In the genomic region with DNA sequence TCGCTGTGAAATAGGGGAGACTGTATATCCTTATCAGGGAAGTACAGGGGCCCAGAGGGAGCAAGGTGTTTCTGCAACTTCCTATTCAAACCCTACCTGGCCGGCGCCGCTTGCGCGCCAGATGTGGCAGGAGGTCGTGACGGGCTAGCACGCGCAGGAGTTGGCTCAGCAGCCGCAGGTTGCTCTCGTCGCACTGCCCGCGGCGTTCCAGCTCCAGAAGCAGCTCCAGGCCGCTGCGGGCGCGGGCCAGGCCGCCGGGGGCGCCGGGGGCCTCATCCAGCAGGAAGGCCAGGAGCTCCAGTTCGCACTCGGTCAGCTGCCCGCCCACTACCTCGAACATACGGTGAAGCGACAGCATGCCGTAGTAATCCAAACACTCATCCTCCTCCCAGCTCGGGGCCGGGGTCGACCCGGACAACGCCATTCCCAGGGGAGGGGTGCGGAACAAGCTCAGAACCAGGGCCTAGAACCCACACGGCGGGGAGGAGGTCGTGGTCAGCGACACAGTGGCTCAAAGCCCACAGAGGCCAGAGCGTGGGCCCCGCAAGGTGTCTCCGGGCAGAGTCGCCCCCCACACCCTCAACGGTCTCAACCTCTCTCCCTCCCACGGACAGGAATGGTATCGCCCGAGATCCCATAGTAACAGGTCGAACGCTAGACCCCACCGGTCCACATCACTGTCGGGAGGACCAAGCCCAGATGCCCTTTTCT, we compare ENCODE assay signal across 7 mouse cellular contexts. TPM values are rescaled to one million over a fixed set of nuclear protein-coding genes. Genes with fewer than 3 reads are reported as not detected.
DNase-seq lines count a peak whose midpoint lies in the region; ATAC-seq and TF ChIP-seq lines count a peak whose summit lies in the region.

No protein-coding gene starts in this region.

- peak overlapping the region; percentile 87 for H3K4me3 ChIP-seq in ES-Bruce4 (ENCODE audit: low read depth, low read length)
- H3K4me3 ChIP-seq in embryonic facial prominence, embryonic 11.5 days (ENCODE audit: low read depth, low read length), result peak overlapping the region; percentile 70

- peak overlapping the region; percentile 85 for H3K4me2 ChIP-seq in embryonic facial prominence, embryonic 11.5 days (ENCODE audit: low read depth, low read length)

- peaks cover 6% of the 10 kb centered on the region for H3K4me1 ChIP-seq in ES-Bruce4 (ENCODE audit: control insufficient read depth, insufficient read depth, low read length)
- H3K4me1 ChIP-seq in embryonic facial prominence, embryonic 11.5 days (ENCODE audit: control insufficient read depth, insufficient read depth, low read length), result peaks cover 9% of the 10 kb centered on the region

- WGBS in embryonic facial prominence, embryonic 11.5 days, result under 1% methylated on average over 53 of the region's 53 CpGs

- DNase-seq in adrenal gland, adult 18-20 months (ENCODE audit: low spot score in 2 of 2), result peak; percentile 44 to 50
- DNase-seq in embryonic facial prominence, embryonic 11.5 days (ENCODE audit: low spot score), result peak; percentile 76
- peak; percentile 41 to 44 for DNase-seq in heart, postnatal 14 days
- DNase-seq in left cerebral cortex, postnatal 4 days, result peak; percentile 73
- DNase-seq in mesoderm, embryonic 11.5 days (ENCODE audit: low read depth, low spot score), result peak; percentile 81
- peak; percentile 34 to 48 for DNase-seq in spleen, adult 18-20 months

- no peak for TF ChIP-seq CTCF in ES-Bruce4 (IDR thresholded peaks at IDR 0.05; ENCODE audit: low read depth, low read length)

- peak; percentile 10; the same call in 1 of the 2 replicates for ATAC-seq in embryonic facial prominence, embryonic 11.5 days (replicated peaks; ENCODE audit: insufficient number of reproducible peaks, low FRiP score, low TSS enrichment, low read depth)

- H3K9me3 ChIP-seq in ES-Bruce4 (replicated peaks; ENCODE audit: control insufficient read depth, insufficient read depth, low read length, poor library complexity, severe bottlenecking), result no peaks in the 10 kb centered on the region
- H3K9me3 ChIP-seq in embryonic facial prominence, embryonic 11.5 days (replicated peaks; ENCODE audit: control insufficient read depth, low read length), result no peaks in the 10 kb centered on the region

- H3K27me3 ChIP-seq in ES-Bruce4 (ENCODE audit: control insufficient read depth, insufficient read depth, low read length, poor library complexity, severe bottlenecking), result no peaks in the 10 kb centered on the region
- no peaks in the 10 kb centered on the region for H3K27me3 ChIP-seq in embryonic facial prominence, embryonic 11.5 days (ENCODE audit: control insufficient read depth, insufficient read depth, low read length)

- peak overlapping the region; percentile 43 for H3K9ac ChIP-seq in ES-Bruce4 (ENCODE audit: low read depth, poor library complexity, severe bottlenecking)
- peak overlapping the region; percentile 81 for H3K9ac ChIP-seq in embryonic facial prominence, embryonic 11.5 days (replicated peaks; ENCODE audit: low read length)

- intact Hi-C loops in heart, postnatal 14 days (cut with DNase I), result loop anchor here (10.0 kb wide), 1 partner anchor 334 kb away; a partner anchor contains a TSS
- intact Hi-C loops in left cerebral cortex, postnatal 4 days (cut with DNase I), result no loop called here

- TF ChIP-seq EP300 in ES-Bruce4 (IDR thresholded peaks at IDR 0.05; ENCODE audit: insufficient read depth, low read depth, low read length), result no peak

- TF ChIP-seq POLR2A in ES-Bruce4 (IDR thresholded peaks at IDR 0.05; ENCODE audit: insufficient read depth, low read length), result no peak

- H3K36me3 ChIP-seq in ES-Bruce4 (ENCODE audit: control insufficient read depth, insufficient read depth, low read length, poor library complexity, severe bottlenecking), result no peaks in the 10 kb centered on the region; the same call in 1 of the 2 replicates
- H3K36me3 ChIP-seq in embryonic facial prominence, embryonic 11.5 days (replicated peaks; ENCODE audit: control insufficient read depth, insufficient read depth, low read depth, low read length), result no peaks in the 10 kb centered on the region

- no peak overlapping the region for H3K27ac ChIP-seq in ES-Bruce4 (ENCODE audit: insufficient read depth, low read length)
- H3K27ac ChIP-seq in embryonic facial prominence, embryonic 11.5 days (replicated peaks; ENCODE audit: low read depth, low read length), result 0 out of 2 replicates have a peak overlapping the region, but pooled peaks have one; percentile 47

RNA-seq across cellular contexts. Expression of a gene that starts 1.6 kb away (rescaled TPM):
- 9.6 and 10.2 TPM in 2 replicates for polyA plus RNA-seq in ES-Bruce4 (2011; ENCODE audit: insufficient read depth, insufficient read length, low read depth, missing spikeins)
- total RNA-seq in adrenal gland, adult 18-20 months (2021), result 10 to 100 TPM; 24.0 to 27.0 TPM
- 7.7 and 7.9 TPM in 2 replicates for polyA plus RNA-seq in embryonic facial prominence, embryonic 11.5 days (2014; fragmentation: Nextera tagmentation; extraction: Ambion mirVana)
- total RNA-seq in heart, postnatal 14 days (2021), result 10 to 100 TPM; 17.9 to 19.2 TPM
- 10 to 100 TPM; 15.1 to 16.8 TPM for total RNA-seq in left cerebral cortex, postnatal 4 days (2021)

RNA-seq across cellular contexts. Expression of a gene that starts 2.4 kb away (rescaled TPM):
- polyA plus RNA-seq in ES-Bruce4 (2011; ENCODE audit: insufficient read depth, insufficient read length, low read depth, missing spikeins), result 6.5 and 7.2 TPM in 2 replicates
- 10 to 100 TPM in 1 of 2 experiments, 1 to 10 TPM in 1; 8.4 to 10.2 TPM for total RNA-seq in adrenal gland, adult 18-20 months (2021)
- polyA plus RNA-seq in embryonic facial prominence, embryonic 11.5 days (2014; fragmentation: Nextera tagmentation; extraction: Ambion mirVana), result 2.5 and 3.5 TPM in 2 replicates
- 1 to 10 TPM; 8.0 to 9.1 TPM for total RNA-seq in heart, postnatal 14 days (2021)
- total RNA-seq in left cerebral cortex, postnatal 4 days (2021), result 1 to 10 TPM; 6.5 to 7.8 TPM

RNA-seq across cellular contexts. Expression of a gene that starts 18.8 kb away (rescaled TPM):
- polyA plus RNA-seq in ES-Bruce4 (2011; ENCODE audit: insufficient read depth, insufficient read length, low read depth, missing spikeins), result 77.3 and 84.3 TPM in 2 replicates
- total RNA-seq in adrenal gland, adult 18-20 months (2021), result 100 to 1,000 TPM in 1 of 2 experiments, 10 to 100 TPM in 1; 96.7 to 101 TPM
- 12.6 and 15.7 TPM in 2 replicates for polyA plus RNA-seq in embryonic facial prominence, embryonic 11.5 days (2014; fragmentation: Nextera tagmentation; extraction: Ambion mirVana)
- 10 to 100 TPM; 58.6 to 66.6 TPM for total RNA-seq in heart, postnatal 14 days (2021)
- total RNA-seq in left cerebral cortex, postnatal 4 days (2021), result 100 to 1,000 TPM; 195 to 197 TPM

RNA-seq across cellular contexts. Expression of a gene that starts 31.7 kb away (rescaled TPM):
- polyA plus RNA-seq in ES-Bruce4 (2011; ENCODE audit: insufficient read depth, insufficient read length, low read depth, missing spikeins), result 61.8 and 63.8 TPM in 2 replicates
- 10 to 100 TPM; 18.3 to 25.8 TPM for total RNA-seq in adrenal gland, adult 18-20 months (2021)
- polyA plus RNA-seq in embryonic facial prominence, embryonic 11.5 days (2014; fragmentation: Nextera tagmentation; extraction: Ambion mirVana), result 19.4 and 22.6 TPM in 2 replicates
- total RNA-seq in heart, postnatal 14 days (2021), result 10 to 100 TPM; 32.8 to 33.2 TPM
- total RNA-seq in left cerebral cortex, postnatal 4 days (2021), result 10 to 100 TPM; 29.4 to 36.1 TPM

RNA-seq across cellular contexts. Expression of a gene that starts 39.3 kb away (rescaled TPM):
- polyA plus RNA-seq in ES-Bruce4 (2011; ENCODE audit: insufficient read depth, insufficient read length, low read depth, missing spikeins), result 1.8 and 2.1 TPM in 2 replicates
- under 1 TPM; 0.56 to 0.61 TPM for total RNA-seq in adrenal gland, adult 18-20 months (2021)
- polyA plus RNA-seq in embryonic facial prominence, embryonic 11.5 days (2014; fragmentation: Nextera tagmentation; extraction: Ambion mirVana), result 4.2 and 9.8 TPM in 2 replicates
- under 1 TPM; 0.44 to 0.60 TPM for total RNA-seq in heart, postnatal 14 days (2021)
- 10 to 100 TPM; 17.7 to 18.7 TPM for total RNA-seq in left cerebral cortex, postnatal 4 days (2021)
